Mouse (Mus musculus): Measurements from ENCODE around the gene Prkcd. TPM values are rescaled to one million over a fixed set of nuclear protein-coding genes. Genes with fewer than 3 reads are reported as not detected.

Gene Prkcd
- polyA plus RNA-seq, 1 experiment: 29.3 TPM

- Histone ChIP-seq H3K27me3 (ENCODE audit: control insufficient read depth, insufficient read depth, insufficient read length) (no peaks in the 10 kb centered on the region), H3K4me3 (ENCODE audit: insufficient read depth, poor library complexity, severe bottlenecking) (no peak overlapping the region), H3K79me2 (ENCODE audit: control insufficient read depth, insufficient read depth) (no peaks in the 10 kb centered on the region), H3K79me3 (ENCODE audit: low read depth) (no peaks in the 10 kb centered on the region), H3ac (ENCODE audit: control insufficient read depth, insufficient read length, low read depth) (no peak overlapping the region), H3K36me3 (ENCODE audit: control insufficient read depth, insufficient read depth) (no peaks in the 10 kb centered on the region)
- TF ChIP-seq MYOG (IDR thresholded peaks at IDR 0.05; ENCODE audit: control insufficient read depth, extremely low read depth, insufficient read length) (no peak), MAX (IDR thresholded peaks at IDR 0.05) (no peak), MYOD1 (IDR thresholded peaks at IDR 0.05; ENCODE audit: control insufficient read depth, insufficient read length, low read depth) (no peak), CTCF (IDR thresholded peaks at IDR 0.05; ENCODE audit: control insufficient read depth, insufficient read depth, insufficient read length) (no peak), USF1 (IDR thresholded peaks at IDR 0.05; ENCODE audit: low read depth) (no peak), FOSL1 (IDR thresholded peaks at IDR 0.05; ENCODE audit: insufficient read depth, low read length, poor library complexity, severe bottlenecking) (no peak), CEBPB (IDR thresholded peaks at IDR 0.05; ENCODE audit: low read depth) (no peak)
Measured at GRCm38 (mm10) chr14:30634418-30634817, 8.4 kb upstream of the Prkcd start.

DNA sequence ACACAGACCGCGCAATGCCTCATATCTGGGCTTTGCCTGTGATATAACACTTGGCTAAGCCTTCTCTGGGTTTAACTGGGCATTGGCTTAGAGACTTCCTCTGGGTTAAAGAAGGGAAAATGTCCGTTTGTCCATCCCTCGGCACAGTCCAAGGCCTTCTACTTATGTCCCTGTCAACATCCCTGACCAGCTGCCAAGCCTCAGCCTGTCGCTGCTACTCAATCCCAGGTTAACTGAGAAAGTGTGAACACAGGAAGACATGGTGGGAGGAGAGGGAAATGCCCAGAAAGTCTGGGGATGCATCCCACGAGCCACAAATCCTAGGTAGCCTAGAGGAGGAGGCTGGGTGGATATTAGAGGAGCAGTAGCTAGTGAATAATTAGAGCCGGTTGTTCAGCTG lies 7.7 kb upstream of the Prkcd start:
- H3K79me3 ChIP-seq (ENCODE audit: low read depth): no peaks in the 10 kb centered on the region
- no peaks in the 10 kb centered on the region for H3K27me3 ChIP-seq (ENCODE audit: control insufficient read depth, insufficient read depth, insufficient read length)
- no peaks in the 10 kb centered on the region for H3K79me2 ChIP-seq (ENCODE audit: control insufficient read depth, insufficient read depth)
- no peaks in the 10 kb centered on the region for H3K36me3 ChIP-seq (ENCODE audit: control insufficient read depth, insufficient read depth)
- no peak overlapping the region for H3ac ChIP-seq (ENCODE audit: control insufficient read depth, insufficient read length, low read depth)
- TF ChIP-seq CTCF (IDR thresholded peaks at IDR 0.05; ENCODE audit: control insufficient read depth, insufficient read depth, insufficient read length) (no peak), CEBPB (IDR thresholded peaks at IDR 0.05; ENCODE audit: low read depth) (no peak), MYOG (IDR thresholded peaks at IDR 0.05; ENCODE audit: control insufficient read depth, extremely low read depth, insufficient read length) (no peak), USF1 (IDR thresholded peaks at IDR 0.05; ENCODE audit: low read depth) (no peak), MYOD1 (IDR thresholded peaks at IDR 0.05; ENCODE audit: control insufficient read depth, insufficient read length, low read depth) (no peak), FOSL1 (IDR thresholded peaks at IDR 0.05; ENCODE audit: insufficient read depth, low read length, poor library complexity, severe bottlenecking) (no peak), MAX (IDR thresholded peaks at IDR 0.05) (no peak)
- no peak overlapping the region for H3K4me3 ChIP-seq (ENCODE audit: insufficient read depth, poor library complexity, severe bottlenecking)

DNA sequence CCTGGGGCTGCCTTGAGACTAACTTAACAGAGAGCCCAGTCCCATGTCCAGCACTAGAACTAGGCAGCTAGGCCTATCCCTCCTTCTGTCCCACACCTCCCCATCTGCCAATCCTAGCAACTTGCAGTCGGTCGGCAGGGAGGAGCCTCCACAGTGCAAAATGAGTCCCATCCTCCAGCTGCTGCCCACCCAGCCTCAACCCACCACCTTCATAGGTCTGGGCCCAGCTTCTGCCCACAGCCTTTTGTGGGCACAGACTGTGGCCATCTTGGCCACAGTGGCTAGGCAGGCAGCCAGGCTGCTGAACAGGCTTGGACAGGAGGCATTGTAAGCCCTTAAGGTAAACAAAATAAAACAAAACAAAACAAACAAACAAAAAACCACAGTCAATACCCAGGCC lies 5.8 kb upstream of the Prkcd start:
- TF ChIP-seq MAX (IDR thresholded peaks at IDR 0.05) (no peak), MYOG (IDR thresholded peaks at IDR 0.05; ENCODE audit: control insufficient read depth, extremely low read depth, insufficient read length) (no peak), CTCF (IDR thresholded peaks at IDR 0.05; ENCODE audit: control insufficient read depth, insufficient read depth, insufficient read length) (no peak), FOSL1 (IDR thresholded peaks at IDR 0.05; ENCODE audit: insufficient read depth, low read length, poor library complexity, severe bottlenecking) (no peak), USF1 (IDR thresholded peaks at IDR 0.05; ENCODE audit: low read depth) (no peak), CEBPB (IDR thresholded peaks at IDR 0.05; ENCODE audit: low read depth) (no peak), MYOD1 (IDR thresholded peaks at IDR 0.05; ENCODE audit: control insufficient read depth, insufficient read length, low read depth) (no peak)
- Histone ChIP-seq H3K79me3 (ENCODE audit: low read depth) (no peaks in the 10 kb centered on the region), H3K36me3 (ENCODE audit: control insufficient read depth, insufficient read depth) (no peaks in the 10 kb centered on the region), H3ac (ENCODE audit: control insufficient read depth, insufficient read length, low read depth) (no peak overlapping the region), H3K79me2 (ENCODE audit: control insufficient read depth, insufficient read depth) (no peaks in the 10 kb centered on the region), H3K4me3 (ENCODE audit: insufficient read depth, poor library complexity, severe bottlenecking) (no peak overlapping the region), H3K27me3 (ENCODE audit: control insufficient read depth, insufficient read depth, insufficient read length) (no peaks in the 10 kb centered on the region)

- Histone ChIP-seq H3K36me3 (ENCODE audit: control insufficient read depth, insufficient read depth) (no peaks in the 10 kb centered on the region), H3K4me3 (ENCODE audit: insufficient read depth, poor library complexity, severe bottlenecking) (no peak overlapping the region), H3K79me3 (ENCODE audit: low read depth) (no peaks in the 10 kb centered on the region), H3K27me3 (ENCODE audit: control insufficient read depth, insufficient read depth, insufficient read length) (no peaks in the 10 kb centered on the region), H3K79me2 (ENCODE audit: control insufficient read depth, insufficient read depth) (no peaks in the 10 kb centered on the region), H3ac (ENCODE audit: control insufficient read depth, insufficient read length, low read depth) (no peak overlapping the region)
- TF ChIP-seq CTCF (IDR thresholded peaks at IDR 0.05; ENCODE audit: control insufficient read depth, insufficient read depth, insufficient read length) (no peak), CEBPB (IDR thresholded peaks at IDR 0.05; ENCODE audit: low read depth) (no peak), MYOG (IDR thresholded peaks at IDR 0.05; ENCODE audit: control insufficient read depth, extremely low read depth, insufficient read length) (no peak), FOSL1 (IDR thresholded peaks at IDR 0.05; ENCODE audit: insufficient read depth, low read length, poor library complexity, severe bottlenecking) (no peak), MAX (IDR thresholded peaks at IDR 0.05) (no peak), USF1 (IDR thresholded peaks at IDR 0.05; ENCODE audit: low read depth) (no peak), MYOD1 (IDR thresholded peaks at IDR 0.05; ENCODE audit: control insufficient read depth, insufficient read length, low read depth) (no peak)
Measured at GRCm38 (mm10) chr14:30630811-30631576, 5.0 kb upstream of the Prkcd start.

GRCm38 (mm10) chr14:30629839-30630238 lies 3.8 kb upstream of the Prkcd start:
- Histone ChIP-seq H3K4me3 (ENCODE audit: insufficient read depth, poor library complexity, severe bottlenecking) (no peak overlapping the region), H3K79me2 (ENCODE audit: control insufficient read depth, insufficient read depth) (peaks cover 12% of the 10 kb centered on the region), H3K36me3 (ENCODE audit: control insufficient read depth, insufficient read depth) (no peaks in the 10 kb centered on the region), H3ac (ENCODE audit: control insufficient read depth, insufficient read length, low read depth) (no peak overlapping the region), H3K27me3 (ENCODE audit: control insufficient read depth, insufficient read depth, insufficient read length) (no peaks in the 10 kb centered on the region), H3K79me3 (ENCODE audit: low read depth) (peaks cover 2% of the 10 kb centered on the region)
- TF ChIP-seq MYOD1 (IDR thresholded peaks at IDR 0.05; ENCODE audit: control insufficient read depth, insufficient read length, low read depth) (no peak), CEBPB (IDR thresholded peaks at IDR 0.05; ENCODE audit: low read depth) (no peak), MAX (IDR thresholded peaks at IDR 0.05) (no peak), MYOG (IDR thresholded peaks at IDR 0.05; ENCODE audit: control insufficient read depth, extremely low read depth, insufficient read length) (no peak), USF1 (IDR thresholded peaks at IDR 0.05; ENCODE audit: low read depth) (no peak), FOSL1 (IDR thresholded peaks at IDR 0.05; ENCODE audit: insufficient read depth, low read length, poor library complexity, severe bottlenecking) (no peak), CTCF (IDR thresholded peaks at IDR 0.05; ENCODE audit: control insufficient read depth, insufficient read depth, insufficient read length) (no peak)
